Mouse (Mus musculus) lung, postnatal 0 days (tissue): ENCODE results near the gene Mmp20. TPM values are rescaled to one million over a fixed set of nuclear protein-coding genes. Genes with fewer than 3 reads are reported as not detected.

ENCODE experiments used
- ATAC-seq: fragments of 200-750 bp; cut with Nextera tagmentation; 2 replicates; pipeline ENCODE4 v1.8.0; 2017; ENCODE audit warnings: moderate library complexity
- DNase-seq: peaks from one replicate; pipeline ENCODE4 v3.0.0-alpha.2; 2016; ENCODE audit warnings: low spot score
- H3K27ac ChIP-seq: fragments of 300-500 bp; sonication (generic); 2 replicates; pipeline ENCODE4 v1.5.1; 2014; ENCODE audit warnings: antibody characterized with exemption, mild to moderate bottlenecking, low read length, mixed read lengths
- H3K27me3 ChIP-seq: fragments of 300-500 bp; sonication (generic); replicated peaks from 2 replicates; pipeline ENCODE4 v1.6.1; 2014; ENCODE audit warnings: low read length, mixed read lengths; ENCODE audit not compliant: insufficient read depth
- H3K36me3 ChIP-seq: fragments of 300-500 bp; sonication (generic); 2 replicates; pipeline ENCODE4 v1.6.1; 2014; ENCODE audit warnings: low read length, mixed read lengths; ENCODE audit not compliant: insufficient read depth
- H3K4me1 ChIP-seq: fragments of 300-500 bp; sonication (generic); 2 replicates; pipeline ENCODE4 v1.6.1; 2014; ENCODE audit warnings: antibody characterized with exemption, low read depth, low read length, mixed read lengths; ENCODE audit not compliant: insufficient read depth
- H3K4me2 ChIP-seq: fragments of 300-500 bp; sonication (generic); replicated peaks from 2 replicates; pipeline ENCODE4 v1.6.1; 2014; ENCODE audit warnings: low read depth, mild to moderate bottlenecking, low read length, moderate library complexity, mixed read lengths
- H3K4me3 ChIP-seq: fragments of 300-500 bp; sonication (generic); 2 replicates; pipeline ENCODE4 v1.5.1; 2014; ENCODE audit warnings: low read depth, low read length
- H3K9ac ChIP-seq: fragments of 300-500 bp; sonication (generic); replicated peaks from 2 replicates; pipeline ENCODE4 v1.6.1; 2014; ENCODE audit warnings: low read depth, mild to moderate bottlenecking
- H3K9me3 ChIP-seq: fragments of 300-500 bp; sonication (generic); 2 replicates; pipeline ENCODE4 v1.6.1; 2016; ENCODE audit warnings: low read length, mixed read lengths
- CTCF ChIP-seq: IDR thresholded peaks from 2 replicates; pipeline ENCODE4 v1.5.1; 2016; ENCODE audit warnings: antibody characterized with exemption, mild to moderate bottlenecking
- EP300 ChIP-seq: IDR thresholded peaks from 2 replicates; pipeline ENCODE4 v1.6.1; 2016; ENCODE audit warnings: antibody characterized with exemption, mild to moderate bottlenecking, control low read depth
- WGBS: fragments of 180-500 bp; shearing (Covaris S2); extraction: QIAGEN DNeasy Blood & Tissue Kit; methylation state at CpG from one replicate; pipeline ENCODE4 v1.1.7; 2014; 5-methylcytosine and 5-hydroxymethylcytosine counted together
- polyA plus RNA-seq: library from polyadenylated mRNA; unstranded; fragments of >200 nt; fragmentation: Nextera tagmentation; extraction: Ambion mirVana; gene quantifications from 2 replicates; pipeline ENCODE4 v1.2.1, GENCODE M21; 2015

Gene Mmp20
- polyA plus RNA-seq, 1 experiment from 2014 or later = not detected

GRCm38 (mm10) chr9:7657946-7658345 lies 29.9 kb downstream of the Mmp20 start:
- TF ChIP-seq EP300 (no peak), CTCF (no peak)
- ATAC-seq (no peak), DNase-seq (no peak)
- Histone ChIP-seq H3K27me3 (no peaks in the 10 kb centered on the region), H3K4me1 (no peaks in the 10 kb centered on the region), H3K36me3 (no peaks in the 10 kb centered on the region), H3K9ac (no peak overlapping the region), H3K27ac (no peak overlapping the region), H3K4me2 (no peak overlapping the region), H3K9me3 (no peaks in the 10 kb centered on the region), H3K4me3 (no peak overlapping the region)
- 41% methylated on average over 4 of the region's 4 CpGs for WGBS

- 79% methylated on average over 6 of the region's 6 CpGs for WGBS
- Histone ChIP-seq H3K9me3 (no peaks in the 10 kb centered on the region), H3K9ac (no peak overlapping the region), H3K4me1 (no peaks in the 10 kb centered on the region), H3K4me2 (no peak overlapping the region), H3K36me3 (no peaks in the 10 kb centered on the region), H3K27ac (no peak overlapping the region), H3K4me3 (no peak overlapping the region), H3K27me3 (no peaks in the 10 kb centered on the region)
- ATAC-seq (no peak), DNase-seq (no peak)
- TF ChIP-seq CTCF = no peak
- no peak for TF ChIP-seq EP300
Measured at GRCm38 (mm10) chr9:7659469-7660020, 31.5 kb downstream of the Mmp20 start.

- H3K36me3 ChIP-seq = no peaks in the 10 kb centered on the region
- H3K4me1 ChIP-seq = no peaks in the 10 kb centered on the region
- no peak overlapping the region for H3K4me2 ChIP-seq
- TF ChIP-seq CTCF (no peak), EP300 (no peak)
- H3K9me3 ChIP-seq = no peaks in the 10 kb centered on the region
- ATAC-seq = no peak
- H3K4me3 ChIP-seq = no peak overlapping the region
- H3K9ac ChIP-seq = no peak overlapping the region
- no peak overlapping the region for H3K27ac ChIP-seq
- 94% methylated on average over 1 of the region's 1 CpGs for WGBS
- no peaks in the 10 kb centered on the region for H3K27me3 ChIP-seq
- DNase-seq = no peak
Measured at GRCm38 (mm10) chr9:7661371-7661770, 33.3 kb downstream of the Mmp20 start.

- H3K4me2 ChIP-seq = no peak overlapping the region
- H3K9ac ChIP-seq = no peak overlapping the region
- TF ChIP-seq CTCF (no peak), EP300 (no peak)
- no peaks in the 10 kb centered on the region for H3K4me1 ChIP-seq
- H3K9me3 ChIP-seq = no peaks in the 10 kb centered on the region
- DNase-seq (no peak), ATAC-seq (no peak)
- H3K4me3 ChIP-seq = no peak overlapping the region
- 83% methylated on average over 1 of the region's 1 CpGs for WGBS
- H3K36me3 ChIP-seq = no peaks in the 10 kb centered on the region
- H3K27me3 ChIP-seq = no peaks in the 10 kb centered on the region
- H3K27ac ChIP-seq = no peak overlapping the region
Measured at GRCm38 (mm10) chr9:7669674-7670073, 41.6 kb downstream of the Mmp20 start.

GRCm38 (mm10) chr9:7672985-7673384 lies 45.0 kb downstream of the Mmp20 start:
- no peaks in the 10 kb centered on the region for H3K4me1 ChIP-seq
- no peak overlapping the region for H3K4me3 ChIP-seq
- ATAC-seq (no peak), DNase-seq (no peak)
- H3K27ac ChIP-seq = no peak overlapping the region
- no peaks in the 10 kb centered on the region for H3K36me3 ChIP-seq
- H3K27me3 ChIP-seq = no peaks in the 10 kb centered on the region
- no peak overlapping the region for H3K4me2 ChIP-seq
- WGBS = 75% methylated on average over 9 of the region's 9 CpGs
- TF ChIP-seq EP300 (no peak), CTCF (no peak)
- H3K9ac ChIP-seq = no peak overlapping the region
- H3K9me3 ChIP-seq = no peaks in the 10 kb centered on the region

GRCm38 (mm10) chr9:7678154-7678837 lies 50.3 kb downstream of the Mmp20 start:
- H3K9me3 ChIP-seq = no peaks in the 10 kb centered on the region
- WGBS = 71% methylated on average over 2 of the region's 2 CpGs
- no peak overlapping the region for H3K4me3 ChIP-seq
- ATAC-seq = no peak
- no peaks in the 10 kb centered on the region for H3K36me3 ChIP-seq
- no peaks in the 10 kb centered on the region for H3K27me3 ChIP-seq
- TF ChIP-seq CTCF (no peak), EP300 (no peak)
- H3K4me2 ChIP-seq = no peak overlapping the region
- H3K4me1 ChIP-seq = no peaks in the 10 kb centered on the region
- H3K27ac ChIP-seq = no peak overlapping the region
- DNase-seq = no peak
- H3K9ac ChIP-seq = no peak overlapping the region
